Mouse (Mus musculus) neural tube, embryonic 15.5 days (tissue): ENCODE data around the gene Olfr961. TPM values are rescaled to one million over a fixed set of nuclear protein-coding genes. Genes with fewer than 3 reads are reported as not detected.

Source experiments
- ATAC-seq: fragments of 200-750 bp; cut with Nextera tagmentation; 2 replicates; pipeline ENCODE4 v1.8.0; 2017; ENCODE audit warnings: mild to moderate bottlenecking, moderate TSS enrichment, moderate library complexity; ENCODE audit not compliant: low FRiP score
- H3K27ac ChIP-seq: fragments of 300-500 bp; sonication (generic); replicated peaks from 2 replicates; pipeline ENCODE4 v1.5.1; 2015; ENCODE audit warnings: mild to moderate bottlenecking, inconsistent platforms
- H3K27me3 ChIP-seq: fragments of 300-500 bp; sonication (generic); replicated peaks from 2 replicates; pipeline ENCODE4 v1.6.1; 2015; ENCODE audit warnings: inconsistent platforms
- H3K36me3 ChIP-seq: fragments of 300-500 bp; sonication (generic); 2 replicates; pipeline ENCODE4 v1.6.1; 2015; ENCODE audit warnings: inconsistent platforms
- H3K4me1 ChIP-seq: fragments of 300-500 bp; sonication (generic); 2 replicates; pipeline ENCODE4 v1.6.1; 2015; ENCODE audit warnings: inconsistent platforms
- H3K4me2 ChIP-seq: fragments of 300-500 bp; sonication (generic); 2 replicates; pipeline ENCODE4 v1.6.1; 2015; ENCODE audit warnings: inconsistent platforms, mild to moderate bottlenecking, moderate library complexity
- H3K4me3 ChIP-seq: fragments of 300-500 bp; sonication (generic); replicated peaks from 2 replicates; pipeline ENCODE4 v1.5.1; 2015; ENCODE audit warnings: mild to moderate bottlenecking, inconsistent platforms
- H3K9ac ChIP-seq: fragments of 300-500 bp; sonication (generic); replicated peaks from 2 replicates; pipeline ENCODE4 v1.6.1; 2015; ENCODE audit warnings: mild to moderate bottlenecking, inconsistent platforms
- H3K9me3 ChIP-seq: fragments of 300-500 bp; sonication (generic); replicated peaks from 2 replicates; pipeline ENCODE4 v1.6.1; 2016; ENCODE audit warnings: inconsistent platforms
- WGBS: fragments of 180-500 bp; shearing (Covaris S2); methylation state at CpG from one replicate; pipeline ENCODE4 v1.1.7; 2015; ENCODE audit warnings: mixed read lengths; 5-methylcytosine and 5-hydroxymethylcytosine counted together
- polyA plus RNA-seq: library from polyadenylated mRNA; unstranded; fragments of >200 nt; fragmentation: Nextera tagmentation; extraction: Ambion mirVana; gene quantifications from 2 replicates; pipeline ENCODE4 v1.2.1, GENCODE M21; 2015

The Olfr961 gene
- polyA plus RNA-seq, 1 experiment from 2014 or later: not detected

GRCm38 (mm10) chr9:39633913-39634594, 10.8 kb upstream of the Olfr961 start:
- Histone ChIP-seq H3K27me3 (no peaks in the 10 kb centered on the region), H3K27ac (peak overlapping the region; percentile 68; the same call in 1 of the 2 replicates), H3K4me3 (no peak overlapping the region), H3K4me1 (peaks cover 3% of the 10 kb centered on the region), H3K9me3 (no peaks in the 10 kb centered on the region), H3K9ac (no peak overlapping the region), H3K36me3 (no peaks in the 10 kb centered on the region), H3K4me2 (0 out of 2 replicates have a peak overlapping the region, but pooled peaks have one; percentile 15)
- 12% methylated on average over 4 of the region's 4 CpGs for WGBS
- peak; percentile 87 for ATAC-seq

DNA sequence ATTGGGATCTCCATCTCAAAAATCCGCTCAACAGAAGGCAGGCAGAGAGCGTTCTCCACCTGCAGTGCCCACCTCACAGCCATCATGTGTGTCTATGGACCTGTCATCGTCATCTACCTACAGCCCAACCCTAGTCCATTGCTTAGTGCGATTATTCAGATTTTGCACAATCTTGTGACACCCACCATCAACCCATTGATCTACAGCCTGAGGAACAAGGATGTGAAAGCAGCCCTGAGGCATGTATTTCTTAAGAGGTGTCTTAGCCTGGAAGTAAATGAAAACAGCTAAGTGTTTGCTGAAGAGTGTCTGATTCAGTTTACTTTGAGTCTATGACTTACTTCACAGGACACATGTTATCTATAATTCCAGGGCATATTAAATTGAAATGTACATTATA, 2.5 kb downstream of the Olfr961 start:
- Histone ChIP-seq H3K27ac (no peak overlapping the region), H3K4me1 (no peaks in the 10 kb centered on the region), H3K4me3 (no peak overlapping the region), H3K36me3 (no peaks in the 10 kb centered on the region), H3K9me3 (no peaks in the 10 kb centered on the region), H3K27me3 (no peaks in the 10 kb centered on the region), H3K9ac (no peak overlapping the region), H3K4me2 (no peak overlapping the region)
- WGBS: 92% methylated on average over 4 of the region's 4 CpGs
- no peak for ATAC-seq

- H3K4me2 ChIP-seq: no peak overlapping the region
- WGBS: 63% methylated on average over 6 of the region's 6 CpGs
- H3K9ac ChIP-seq: no peak overlapping the region
- H3K4me1 ChIP-seq: no peaks in the 10 kb centered on the region
- no peaks in the 10 kb centered on the region for H3K9me3 ChIP-seq
- no peak; the same call in 1 of the 2 replicates for ATAC-seq
- no peaks in the 10 kb centered on the region for H3K36me3 ChIP-seq
- no peak overlapping the region for H3K27ac ChIP-seq
- no peaks in the 10 kb centered on the region for H3K27me3 ChIP-seq
- H3K4me3 ChIP-seq: no peak overlapping the region
These were observed 10.0 kb downstream of the Olfr961 start for GRCm38 (mm10) chr9:39654756-39655396.

DNA sequence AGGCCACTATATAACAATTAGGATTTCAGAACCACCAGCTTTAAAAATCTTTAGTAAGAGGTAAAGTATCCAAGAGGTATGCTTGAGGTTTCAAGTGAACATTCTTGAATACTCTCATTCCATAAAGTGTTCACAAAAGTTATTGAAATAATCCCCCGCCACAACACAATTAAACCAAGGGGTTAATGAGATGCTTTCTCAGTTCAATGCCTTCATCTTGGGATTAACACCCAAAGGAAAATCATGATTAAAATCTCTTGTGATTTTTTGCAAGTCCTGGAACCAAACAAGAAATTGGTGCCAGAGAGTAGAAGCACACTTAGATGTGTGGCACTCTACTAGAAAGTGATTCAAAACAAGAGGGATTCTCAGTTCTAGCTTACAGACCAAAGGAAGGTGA, 22.0 kb downstream of the Olfr961 start, which contains the start of gene Olfr963:
Olfr963 (plus strand) TSS at position 301 of the 400 bp plus-strand sequence.
- WGBS: 95% methylated on average over 1 of the region's 1 CpGs
- no peak for ATAC-seq
- no peaks in the 10 kb centered on the region for H3K36me3 ChIP-seq

GRCm38 (mm10) chr9:39669723-39670122, 24.8 kb downstream of the Olfr961 start:
- H3K36me3 ChIP-seq: no peaks in the 10 kb centered on the region
- no peaks in the 10 kb centered on the region for H3K4me1 ChIP-seq
- no peaks in the 10 kb centered on the region for H3K27me3 ChIP-seq
- 86% methylated on average over 2 of the region's 2 CpGs for WGBS
- no peak overlapping the region for H3K4me3 ChIP-seq
- H3K9ac ChIP-seq: no peak overlapping the region
- ATAC-seq: no peak
- H3K4me2 ChIP-seq: no peak overlapping the region
- no peaks in the 10 kb centered on the region for H3K9me3 ChIP-seq
- no peak overlapping the region for H3K27ac ChIP-seq

More for the DNA sequence above, 22.0 kb downstream of the Olfr961 start, which contains the start of gene Olfr963:
- Histone ChIP-seq H3K4me1 (no peaks in the 10 kb centered on the region), H3K9ac (no peak within 1 kb of the TSS), H3K27ac (no peak within 1 kb of the TSS), H3K9me3 (no peaks in the 10 kb centered on the region), H3K4me2 (no peak within 1 kb of the TSS), H3K27me3 (no peaks in the 10 kb centered on the region), H3K4me3 (no peak within 1 kb of the TSS)

GRCm38 (mm10) chr9:39674820-39675219, 29.9 kb downstream of the Olfr961 start:
- no peak overlapping the region for H3K9ac ChIP-seq
- WGBS: 90% methylated on average over 2 of the region's 2 CpGs
- no peak for ATAC-seq
- H3K4me3 ChIP-seq: no peak overlapping the region
- no peaks in the 10 kb centered on the region for H3K27me3 ChIP-seq
- no peaks in the 10 kb centered on the region for H3K9me3 ChIP-seq
- no peak overlapping the region for H3K4me2 ChIP-seq
- no peak overlapping the region for H3K27ac ChIP-seq
- no peaks in the 10 kb centered on the region for H3K36me3 ChIP-seq
- H3K4me1 ChIP-seq: no peaks in the 10 kb centered on the region

- no peak overlapping the region for H3K4me3 ChIP-seq
- no peaks in the 10 kb centered on the region for H3K27me3 ChIP-seq
- H3K27ac ChIP-seq: no peak overlapping the region
- H3K4me2 ChIP-seq: no peak overlapping the region
- no peaks in the 10 kb centered on the region for H3K36me3 ChIP-seq
- no peaks in the 10 kb centered on the region for H3K4me1 ChIP-seq
- no peak for ATAC-seq
- H3K9me3 ChIP-seq: no peaks in the 10 kb centered on the region
- WGBS: 95% methylated on average over 2 of the region's 2 CpGs
- no peak overlapping the region for H3K9ac ChIP-seq
These were observed 33.7 kb downstream of the Olfr961 start for GRCm38 (mm10) chr9:39678557-39678956.

DNA sequence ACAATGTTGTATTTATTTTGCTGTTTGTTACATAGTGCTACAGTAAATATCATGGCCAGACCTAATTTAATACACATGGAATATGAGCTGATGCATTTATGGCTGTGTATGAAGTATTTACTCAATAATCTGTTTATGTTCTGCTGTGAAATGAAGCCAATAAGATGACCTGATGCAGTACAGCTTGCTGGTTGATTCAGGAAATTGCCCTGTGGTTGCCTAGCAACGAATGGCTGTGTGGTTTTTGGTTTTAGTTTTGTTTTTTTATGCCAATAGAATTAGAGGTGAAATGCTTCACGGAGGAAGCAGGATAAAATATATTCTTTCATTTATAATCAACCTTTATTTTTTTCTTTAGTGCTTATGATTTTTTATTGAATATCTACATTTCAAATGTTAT, 34.4 kb downstream of the Olfr961 start:
- Histone ChIP-seq H3K27ac (no peak overlapping the region), H3K27me3 (no peaks in the 10 kb centered on the region), H3K4me3 (no peak overlapping the region), H3K4me1 (no peaks in the 10 kb centered on the region), H3K36me3 (no peaks in the 10 kb centered on the region), H3K4me2 (no peak overlapping the region), H3K9ac (no peak overlapping the region), H3K9me3 (no peaks in the 10 kb centered on the region)
- ATAC-seq: peak; percentile 68; the same call in 1 of the 2 replicates
- 57% methylated on average over 2 of the region's 2 CpGs for WGBS

Other genes with a start within 250 kb of the Olfr961 start
- not detected in 2 replicates for gene Olfr952, start 217.9 kb upstream of the Olfr961 start, polyA plus RNA-seq
- gene Olfr954, start 188.4 kb upstream of the Olfr961 start, polyA plus RNA-seq: not detected in 2 replicates
- gene Olfr955, start 173.1 kb upstream of the Olfr961 start, polyA plus RNA-seq: not detected in 2 replicates
- gene Olfr44, start 151.1 kb upstream of the Olfr961 start, polyA plus RNA-seq: not detected in 2 replicates
- not detected in 2 replicates for gene Olfr957, start 129.3 kb upstream of the Olfr961 start, polyA plus RNA-seq
- gene Olfr958, start 91.0 kb upstream of the Olfr961 start, polyA plus RNA-seq: not detected in 2 replicates
- gene Olfr959, start 69.5 kb upstream of the Olfr961 start, polyA plus RNA-seq: 0.05 TPM in 1 of 2 replicates, not detected in the other
- gene AW551984, start 40.7 kb upstream of the Olfr961 start, polyA plus RNA-seq: 169 and 187 TPM in 2 replicates
- gene Olfr148, start 34.4 kb upstream of the Olfr961 start, polyA plus RNA-seq: not detected in 2 replicates
- gene Olfr960, start 23.7 kb upstream of the Olfr961 start, polyA plus RNA-seq: not detected in 2 replicates
- not detected in 2 replicates for gene Olfr963, start 22.1 kb downstream of the Olfr961 start, polyA plus RNA-seq
- not detected in 2 replicates for gene Olfr149, start 62.0 kb downstream of the Olfr961 start, polyA plus RNA-seq
- gene Olfr965, start 66.3 kb downstream of the Olfr961 start, polyA plus RNA-seq: not detected in 2 replicates
- not detected in 2 replicates for gene Olfr150, start 85.9 kb downstream of the Olfr961 start, polyA plus RNA-seq
- not detected in 2 replicates for gene Olfr967, start 101.2 kb downstream of the Olfr961 start, polyA plus RNA-seq
- not detected in 2 replicates for gene Olfr968, start 138.2 kb downstream of the Olfr961 start, polyA plus RNA-seq
- not detected in 2 replicates for gene Olfr969, start 145.9 kb downstream of the Olfr961 start, polyA plus RNA-seq
- not detected in 2 replicates for gene Olfr970, start 163.8 kb downstream of the Olfr961 start, polyA plus RNA-seq
- not detected in 2 replicates for gene Olfr971, start 191.8 kb downstream of the Olfr961 start, polyA plus RNA-seq
- gene Olfr972, start 221.3 kb downstream of the Olfr961 start, polyA plus RNA-seq: not detected in 2 replicates